Mouse (Mus musculus): ENCODE results near the gene Pcp4. TPM values are rescaled to one million over a fixed set of nuclear protein-coding genes. Genes with fewer than 3 reads are reported as not detected.

The Pcp4 gene
- polyA plus RNA-seq (2014; fragmentation: Nextera tagmentation; extraction: Ambion mirVana): 69.2 and 92.0 TPM in 2 replicates

DNA sequence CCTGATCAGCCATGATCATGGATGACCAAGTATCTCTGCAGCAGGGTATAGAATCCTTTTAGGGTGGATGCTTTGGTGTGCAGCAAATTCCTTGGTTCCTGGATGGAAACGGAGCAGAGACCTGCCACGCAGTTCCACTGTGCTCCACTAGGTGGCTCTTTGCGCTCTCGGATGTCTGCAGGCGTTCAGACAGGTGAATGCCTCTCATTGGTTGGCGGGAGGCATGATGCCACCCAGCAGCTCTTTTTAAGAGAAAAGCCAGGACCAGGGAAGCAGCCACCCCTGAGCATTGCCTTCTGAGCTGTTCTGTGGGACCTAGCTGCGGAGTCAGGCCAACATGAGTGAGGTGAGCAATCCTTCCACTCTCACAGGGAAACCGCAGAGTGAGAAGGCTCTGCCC lies at the start of gene Pcp4:
TSS of gene Pcp4 (plus strand) at position 162 of the 400 bp plus-strand sequence.
- WGBS: 14% methylated on average over 8 of the region's 8 CpGs
- H3K4me1 ChIP-seq (replicated peaks; ENCODE audit: control insufficient read depth, insufficient read depth, low read length): no peaks in the 10 kb centered on the region

DNA sequence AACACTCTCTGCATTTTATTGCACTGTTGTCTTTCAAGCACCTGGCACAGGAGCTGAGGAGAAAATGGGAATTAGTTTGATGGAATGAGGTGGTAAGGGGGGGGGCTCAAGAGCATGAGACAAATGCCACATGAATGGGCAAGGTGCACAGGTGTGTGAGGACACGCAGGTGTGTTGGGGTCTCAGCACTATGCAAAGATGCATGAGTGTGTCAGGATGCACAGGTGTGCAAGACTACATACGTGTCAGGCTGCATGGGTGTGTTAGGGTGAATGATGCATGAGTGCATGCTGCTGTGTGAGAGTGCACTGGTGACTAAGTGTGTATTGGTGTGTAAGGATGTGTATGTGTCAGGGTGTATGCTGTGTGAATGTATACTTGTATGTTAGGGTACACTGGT lies 42.4 kb upstream of the Pcp4 start:
- DNase-seq (ENCODE audit: low spot score): no peak
- Histone ChIP-seq H3K4me1 (replicated peaks; ENCODE audit: control insufficient read depth, insufficient read depth, low read length) (no peaks in the 10 kb centered on the region), H3K27me3 (ENCODE audit: control insufficient read depth, insufficient read depth, low read length) (no peaks in the 10 kb centered on the region), H3K4me2 (replicated peaks; ENCODE audit: low read depth, low read length) (no peak overlapping the region), H3K9ac (ENCODE audit: low read depth, low read length) (no peak overlapping the region), H3K36me3 (ENCODE audit: control insufficient read depth, insufficient read depth, low read length) (no peaks in the 10 kb centered on the region), H3K4me3 (ENCODE audit: low read depth, low read length) (no peak overlapping the region), H3K9me3 (ENCODE audit: control insufficient read depth, low read length) (no peaks in the 10 kb centered on the region), H3K27ac (ENCODE audit: low read depth, low read length) (no peak overlapping the region)
- 86% methylated on average over 2 of the region's 2 CpGs for WGBS
- no peak for ATAC-seq (ENCODE audit: low FRiP score)

More for the DNA sequence above, at the start of gene Pcp4:
- DNase-seq (ENCODE audit: low spot score) (peak; percentile 89), ATAC-seq (ENCODE audit: low FRiP score) (peak; percentile 35; the same call in 1 of the 2 replicates)
- no peaks in the 10 kb centered on the region for H3K9me3 ChIP-seq (ENCODE audit: control insufficient read depth, low read length)
- H3K9ac ChIP-seq (ENCODE audit: low read depth, low read length): no peak within 1 kb of the TSS
- no peak within 1 kb of the TSS for H3K4me3 ChIP-seq (ENCODE audit: low read depth, low read length)
- H3K27ac ChIP-seq (ENCODE audit: low read depth, low read length): no peak within 1 kb of the TSS
- no peak within 1 kb of the TSS for H3K4me2 ChIP-seq (replicated peaks; ENCODE audit: low read depth, low read length)
- no peaks in the 10 kb centered on the region for H3K36me3 ChIP-seq (ENCODE audit: control insufficient read depth, insufficient read depth, low read length)
- no peaks in the 10 kb centered on the region for H3K27me3 ChIP-seq (ENCODE audit: control insufficient read depth, insufficient read depth, low read length)

DNA sequence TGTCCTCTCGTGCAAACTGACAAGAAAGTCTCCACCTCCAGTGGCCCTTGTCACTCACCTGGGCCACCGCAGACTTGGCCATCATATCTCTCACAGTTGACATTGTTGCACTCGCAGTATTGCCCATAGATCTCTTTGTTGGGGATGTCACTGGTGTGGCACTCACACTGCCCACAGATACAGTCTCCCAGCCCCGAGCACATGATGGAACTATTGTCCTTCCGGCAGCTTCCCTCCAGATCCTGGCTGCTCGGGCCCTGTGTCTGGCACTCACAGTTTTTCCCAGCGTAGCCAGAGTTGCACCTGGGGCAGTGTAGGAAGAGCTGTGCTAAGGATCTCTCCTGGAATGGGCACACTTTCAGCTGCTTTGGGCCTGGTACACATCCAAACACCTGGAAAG lies 40.7 kb upstream of the Pcp4 start:
- ATAC-seq (ENCODE audit: low FRiP score) (no peak), DNase-seq (ENCODE audit: low spot score) (no peak)
- no peak overlapping the region for H3K9ac ChIP-seq (ENCODE audit: low read depth, low read length)
- H3K36me3 ChIP-seq (ENCODE audit: control insufficient read depth, insufficient read depth, low read length): no peaks in the 10 kb centered on the region
- no peaks in the 10 kb centered on the region for H3K9me3 ChIP-seq (ENCODE audit: control insufficient read depth, low read length)
- no peak overlapping the region for H3K4me2 ChIP-seq (replicated peaks; ENCODE audit: low read depth, low read length)
- no peaks in the 10 kb centered on the region for H3K27me3 ChIP-seq (ENCODE audit: control insufficient read depth, insufficient read depth, low read length)
- H3K27ac ChIP-seq (ENCODE audit: low read depth, low read length): no peak overlapping the region
- no peak overlapping the region for H3K4me3 ChIP-seq (ENCODE audit: low read depth, low read length)
- no peaks in the 10 kb centered on the region for H3K4me1 ChIP-seq (replicated peaks; ENCODE audit: control insufficient read depth, insufficient read depth, low read length)
- WGBS: 87% methylated on average over 7 of the region's 7 CpGs

DNA sequence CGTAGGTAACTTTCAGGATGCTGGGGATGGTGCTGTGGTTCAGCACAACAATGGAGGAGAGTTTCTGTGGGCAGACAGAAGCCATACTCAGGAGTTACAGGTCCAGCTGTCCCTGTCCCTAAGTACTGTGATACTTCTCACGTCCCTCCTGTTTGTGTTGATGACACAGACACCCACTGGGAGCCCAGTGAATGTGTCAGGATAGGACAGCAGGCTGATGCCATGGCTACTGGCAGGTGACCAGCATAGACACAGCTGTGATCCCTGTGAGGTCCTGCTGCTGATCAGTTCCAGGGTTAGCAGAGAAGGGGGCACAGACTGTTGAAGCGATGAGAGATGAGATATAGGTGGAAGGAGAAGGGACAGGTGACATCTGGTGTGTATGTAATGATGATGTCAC lies 38.4 kb upstream of the Pcp4 start:
- no peak overlapping the region for H3K4me2 ChIP-seq (replicated peaks; ENCODE audit: low read depth, low read length)
- H3K9ac ChIP-seq (ENCODE audit: low read depth, low read length): no peak overlapping the region
- H3K4me1 ChIP-seq (replicated peaks; ENCODE audit: control insufficient read depth, insufficient read depth, low read length): no peaks in the 10 kb centered on the region
- no peaks in the 10 kb centered on the region for H3K36me3 ChIP-seq (ENCODE audit: control insufficient read depth, insufficient read depth, low read length)
- ATAC-seq (ENCODE audit: low FRiP score): no peak
- WGBS: 70% methylated on average over 3 of the region's 3 CpGs
- no peaks in the 10 kb centered on the region for H3K27me3 ChIP-seq (ENCODE audit: control insufficient read depth, insufficient read depth, low read length)
- no peak overlapping the region for H3K27ac ChIP-seq (ENCODE audit: low read depth, low read length)
- no peak overlapping the region for H3K4me3 ChIP-seq (ENCODE audit: low read depth, low read length)
- no peak for DNase-seq (ENCODE audit: low spot score)
- no peaks in the 10 kb centered on the region for H3K9me3 ChIP-seq (ENCODE audit: control insufficient read depth, low read length)

DNA sequence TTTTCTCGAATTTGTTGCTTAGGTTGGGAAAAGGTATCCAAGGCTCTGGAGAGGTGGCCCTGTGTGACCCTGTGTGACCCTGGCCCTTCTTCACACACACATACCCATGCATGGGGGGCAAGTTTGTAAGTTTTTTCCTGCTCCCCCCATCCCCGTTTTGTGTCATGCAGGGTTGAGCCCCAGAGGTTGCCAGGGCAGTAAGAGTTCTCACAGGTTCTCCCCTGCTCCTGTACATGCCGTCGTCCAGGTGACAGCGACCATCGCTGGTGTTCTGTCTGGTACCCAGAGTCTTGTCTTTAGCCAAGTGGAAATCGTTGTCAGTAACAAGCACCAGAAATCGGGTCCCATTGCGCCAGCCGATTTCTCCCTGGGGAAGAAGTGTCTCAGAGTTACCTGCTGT lies 34.1 kb upstream of the Pcp4 start:
- H3K9ac ChIP-seq (ENCODE audit: low read depth, low read length): no peak overlapping the region
- ATAC-seq (ENCODE audit: low FRiP score) (no peak), DNase-seq (ENCODE audit: low spot score) (no peak)
- H3K36me3 ChIP-seq (ENCODE audit: control insufficient read depth, insufficient read depth, low read length): no peaks in the 10 kb centered on the region
- no peak overlapping the region for H3K4me3 ChIP-seq (ENCODE audit: low read depth, low read length)
- no peaks in the 10 kb centered on the region for H3K4me1 ChIP-seq (replicated peaks; ENCODE audit: control insufficient read depth, insufficient read depth, low read length)
- 88% methylated on average over 10 of the region's 10 CpGs for WGBS
- no peaks in the 10 kb centered on the region for H3K9me3 ChIP-seq (ENCODE audit: control insufficient read depth, low read length)
- H3K27me3 ChIP-seq (ENCODE audit: control insufficient read depth, insufficient read depth, low read length): no peaks in the 10 kb centered on the region
- H3K27ac ChIP-seq (ENCODE audit: low read depth, low read length): no peak overlapping the region
- H3K4me2 ChIP-seq (replicated peaks; ENCODE audit: low read depth, low read length): no peak overlapping the region

DNA sequence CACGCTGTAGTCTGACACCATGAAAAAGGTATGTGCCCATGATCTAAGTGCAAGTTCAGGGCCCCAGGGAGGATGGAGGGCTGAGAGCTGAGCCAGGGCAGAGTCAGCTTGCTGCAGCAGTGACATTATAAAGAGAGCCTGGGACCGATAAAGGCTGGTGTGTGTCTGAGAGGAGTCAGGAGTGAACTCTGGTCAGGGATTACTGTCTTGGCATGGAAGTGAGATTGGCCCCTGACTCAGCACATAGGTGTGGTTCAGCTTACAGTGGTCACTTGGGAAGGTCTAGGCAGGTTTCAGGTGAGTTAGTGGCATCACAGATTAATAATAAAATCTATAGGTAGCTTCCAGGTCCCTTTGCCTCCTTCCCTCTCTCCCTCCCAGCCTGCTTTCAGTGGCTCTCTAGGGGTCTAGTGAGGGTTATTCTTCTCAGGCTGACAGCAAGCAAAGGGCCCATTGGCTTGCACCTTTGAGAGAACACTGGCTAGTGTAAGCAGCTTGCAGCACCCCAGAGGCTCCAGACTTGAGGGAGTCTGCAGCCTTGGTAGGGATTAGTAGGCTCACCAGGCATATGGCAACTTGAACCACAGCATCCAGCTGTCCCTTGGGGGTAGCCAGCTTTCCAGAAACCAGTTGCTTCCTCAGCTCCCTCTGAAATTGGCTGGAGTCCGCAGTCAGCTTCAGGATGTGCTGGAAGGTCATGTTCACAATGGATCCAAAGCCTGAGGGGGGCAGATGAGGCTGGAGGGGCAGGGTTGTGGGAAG lies 33.2 kb upstream of the Pcp4 start:
- 86% methylated on average over 3 of the region's 3 CpGs for WGBS
- no peak overlapping the region for H3K4me3 ChIP-seq (ENCODE audit: low read depth, low read length)
- no peaks in the 10 kb centered on the region for H3K4me1 ChIP-seq (replicated peaks; ENCODE audit: control insufficient read depth, insufficient read depth, low read length)
- H3K9ac ChIP-seq (ENCODE audit: low read depth, low read length): no peak overlapping the region
- H3K36me3 ChIP-seq (ENCODE audit: control insufficient read depth, insufficient read depth, low read length): no peaks in the 10 kb centered on the region
- no peak for ATAC-seq (ENCODE audit: low FRiP score)
- no peak overlapping the region for H3K4me2 ChIP-seq (replicated peaks; ENCODE audit: low read depth, low read length)
- H3K27me3 ChIP-seq (ENCODE audit: control insufficient read depth, insufficient read depth, low read length): no peaks in the 10 kb centered on the region
- no peak overlapping the region for H3K27ac ChIP-seq (ENCODE audit: low read depth, low read length)
- no peak for DNase-seq (ENCODE audit: low spot score)
- H3K9me3 ChIP-seq (ENCODE audit: control insufficient read depth, low read length): no peaks in the 10 kb centered on the region

DNA sequence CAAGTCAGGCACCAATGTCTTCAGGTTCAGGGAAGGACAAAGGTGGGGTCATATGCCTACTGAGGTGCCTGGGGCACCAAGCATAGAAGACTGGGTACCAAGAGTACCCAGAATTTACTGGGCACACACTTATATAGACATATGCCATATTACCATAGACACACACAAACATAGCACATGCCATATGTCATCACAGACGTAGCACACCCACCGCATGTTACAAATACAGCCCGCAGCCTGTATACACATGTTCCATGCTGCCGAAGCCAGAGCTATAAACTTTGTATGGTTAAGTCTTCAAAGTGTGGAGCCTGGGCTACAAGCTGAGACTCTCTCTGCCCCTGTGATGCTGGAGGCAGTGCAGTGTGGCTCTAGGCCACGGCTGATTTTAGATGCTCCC lies 28.5 kb upstream of the Pcp4 start:
- Histone ChIP-seq H3K27me3 (ENCODE audit: control insufficient read depth, insufficient read depth, low read length) (no peaks in the 10 kb centered on the region), H3K9ac (ENCODE audit: low read depth, low read length) (no peak overlapping the region), H3K4me1 (replicated peaks; ENCODE audit: control insufficient read depth, insufficient read depth, low read length) (no peaks in the 10 kb centered on the region), H3K4me2 (replicated peaks; ENCODE audit: low read depth, low read length) (no peak overlapping the region), H3K36me3 (ENCODE audit: control insufficient read depth, insufficient read depth, low read length) (no peaks in the 10 kb centered on the region), H3K9me3 (ENCODE audit: control insufficient read depth, low read length) (no peaks in the 10 kb centered on the region), H3K27ac (ENCODE audit: low read depth, low read length) (no peak overlapping the region), H3K4me3 (ENCODE audit: low read depth, low read length) (no peak overlapping the region)
- ATAC-seq (ENCODE audit: low FRiP score): no peak
- 93% methylated on average over 5 of the region's 5 CpGs for WGBS
- DNase-seq (ENCODE audit: low spot score): no peak

DNA sequence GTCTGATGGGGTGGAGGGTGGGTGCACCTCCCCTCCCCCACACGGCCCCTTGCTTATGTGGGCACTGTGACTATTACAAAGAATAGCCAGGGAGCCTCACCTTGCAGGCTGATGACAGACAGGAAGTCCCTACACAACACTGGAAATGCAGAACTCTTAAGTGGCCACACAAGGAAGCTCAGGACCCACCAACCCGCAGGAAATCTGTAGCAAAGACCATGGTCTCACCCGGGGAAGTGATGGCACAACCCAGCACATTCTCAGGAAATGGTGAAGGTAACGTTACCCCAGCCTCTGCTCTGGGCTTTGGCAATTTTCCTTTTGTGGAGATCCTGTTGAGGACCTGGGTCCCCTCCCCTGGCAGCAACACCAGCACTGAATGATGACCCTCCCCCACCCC lies 27.7 kb upstream of the Pcp4 start:
- DNase-seq (ENCODE audit: low spot score): no peak
- H3K9me3 ChIP-seq (ENCODE audit: control insufficient read depth, low read length): no peaks in the 10 kb centered on the region
- WGBS: 80% methylated on average over 4 of the region's 4 CpGs
- ATAC-seq (ENCODE audit: low FRiP score): no peak
- H3K4me1 ChIP-seq (replicated peaks; ENCODE audit: control insufficient read depth, insufficient read depth, low read length): no peaks in the 10 kb centered on the region
- no peak overlapping the region for H3K9ac ChIP-seq (ENCODE audit: low read depth, low read length)
- no peaks in the 10 kb centered on the region for H3K27me3 ChIP-seq (ENCODE audit: control insufficient read depth, insufficient read depth, low read length)
- no peak overlapping the region for H3K27ac ChIP-seq (ENCODE audit: low read depth, low read length)
- no peaks in the 10 kb centered on the region for H3K36me3 ChIP-seq (ENCODE audit: control insufficient read depth, insufficient read depth, low read length)
- H3K4me3 ChIP-seq (ENCODE audit: low read depth, low read length): no peak overlapping the region
- no peak overlapping the region for H3K4me2 ChIP-seq (replicated peaks; ENCODE audit: low read depth, low read length)

DNA sequence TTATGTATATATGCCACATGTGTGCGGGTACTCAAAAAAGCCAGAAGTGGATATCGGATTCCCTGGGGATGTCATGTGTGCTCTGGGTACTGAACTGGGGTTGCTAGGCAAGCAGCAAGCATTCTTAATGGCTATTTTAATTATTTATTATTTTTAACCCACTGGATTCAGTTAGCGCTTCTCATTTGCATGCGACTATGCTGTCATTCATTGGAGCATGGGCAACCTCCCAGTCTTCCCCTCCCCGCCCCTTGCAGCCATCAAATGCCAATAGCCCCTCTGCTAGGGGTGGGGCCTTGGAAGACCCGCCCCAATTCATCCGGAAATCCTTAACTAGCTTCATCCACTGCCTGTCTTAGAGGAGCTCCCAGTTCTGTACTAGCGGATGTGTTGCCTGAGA lies 26.5 kb upstream of the Pcp4 start:
- Histone ChIP-seq H3K36me3 (ENCODE audit: control insufficient read depth, insufficient read depth, low read length) (no peaks in the 10 kb centered on the region), H3K4me3 (ENCODE audit: low read depth, low read length) (no peak overlapping the region), H3K9me3 (ENCODE audit: control insufficient read depth, low read length) (no peaks in the 10 kb centered on the region), H3K4me2 (replicated peaks; ENCODE audit: low read depth, low read length) (no peak overlapping the region), H3K4me1 (replicated peaks; ENCODE audit: control insufficient read depth, insufficient read depth, low read length) (no peaks in the 10 kb centered on the region), H3K9ac (ENCODE audit: low read depth, low read length) (no peak overlapping the region), H3K27me3 (ENCODE audit: control insufficient read depth, insufficient read depth, low read length) (no peaks in the 10 kb centered on the region), H3K27ac (ENCODE audit: low read depth, low read length) (no peak overlapping the region)
- ATAC-seq (ENCODE audit: low FRiP score) (peak; percentile 33; the same call in 1 of the 2 replicates), DNase-seq (ENCODE audit: low spot score) (peak; percentile 4)
- WGBS: 84% methylated on average over 8 of the region's 8 CpGs

Data from hindbrain, embryonic 11.5 days (tissue).